Mouse (Mus musculus) thymus, adult 2 months (tissue): ENCODE measurements around the gene Gm20696. TPM values are rescaled to one million over a fixed set of nuclear protein-coding genes. Genes with fewer than 3 reads are reported as not detected.

Source experiments
- DNase-seq: peaks from one replicate; pipeline ENCODE4 v3.0.0; 2021
- H3K27ac ChIP-seq: fragments of 200-500 bp; 2 replicates; pipeline ENCODE4 v1.5.1; 2012; ENCODE audit warnings: low read length, control low read depth; ENCODE audit not compliant: control insufficient read depth, insufficient read depth
- H3K27me3 ChIP-seq: fragments of 200-500 bp; 2 replicates; pipeline ENCODE4 v1.6.1; 2012; ENCODE audit warnings: mild to moderate bottlenecking, low read length, moderate library complexity, mixed read lengths; ENCODE audit not compliant: control insufficient read depth, insufficient read depth
- H3K36me3 ChIP-seq: fragments of 200-500 bp; 2 replicates; pipeline ENCODE4 v1.6.1; 2012; ENCODE audit warnings: mild to moderate bottlenecking, low read length, moderate library complexity; ENCODE audit not compliant: control insufficient read depth, insufficient read depth
- H3K4me1 ChIP-seq: fragments of 200-500 bp; replicated peaks from 2 replicates; pipeline ENCODE4 v1.6.1; 2012; ENCODE audit warnings: low read length; ENCODE audit not compliant: control insufficient read depth, insufficient read depth
- H3K4me3 ChIP-seq: fragments of 200-500 bp; 2 replicates; pipeline ENCODE4 v1.5.1; 2012; ENCODE audit warnings: mild to moderate bottlenecking, low read length, control low read depth, moderate library complexity; ENCODE audit not compliant: control insufficient read depth, insufficient read depth
- CTCF ChIP-seq: fragments of 200-500 bp; IDR thresholded peaks from 2 replicates; pipeline ENCODE4 v1.5.1; 2012; ENCODE audit warnings: mild to moderate bottlenecking, control low read depth, low read length, moderate library complexity, borderline replicate concordance; ENCODE audit not compliant: control insufficient read depth, poor library complexity, insufficient read depth; ENCODE audit errors: extremely low read depth
- POLR2A ChIP-seq: fragments of 200-500 bp; IDR thresholded peaks from 2 replicates; pipeline ENCODE4 v1.6.1; 2012; ENCODE audit warnings: mild to moderate bottlenecking, low read length, control low read depth, moderate library complexity; ENCODE audit not compliant: control insufficient read depth, poor library complexity, insufficient read depth; ENCODE audit errors: extremely low read depth
- WGBS: fragments of 180-500 bp; shearing (Covaris S2); methylation state at CpG from one replicate; pipeline ENCODE4 v1.1.7; 2018; 5-methylcytosine and 5-hydroxymethylcytosine counted together
- polyA plus RNA-seq: library from polyadenylated mRNA; depleted of rRNA; stranded (reverse); fragments of >200 nt; gene quantifications from 2 replicates; pipeline ENCODE4 v1.2.3, GENCODE M21; 2012

Gm20696 gene
- polyA plus RNA-seq, 1 experiment, result 3.3 TPM

DNA sequence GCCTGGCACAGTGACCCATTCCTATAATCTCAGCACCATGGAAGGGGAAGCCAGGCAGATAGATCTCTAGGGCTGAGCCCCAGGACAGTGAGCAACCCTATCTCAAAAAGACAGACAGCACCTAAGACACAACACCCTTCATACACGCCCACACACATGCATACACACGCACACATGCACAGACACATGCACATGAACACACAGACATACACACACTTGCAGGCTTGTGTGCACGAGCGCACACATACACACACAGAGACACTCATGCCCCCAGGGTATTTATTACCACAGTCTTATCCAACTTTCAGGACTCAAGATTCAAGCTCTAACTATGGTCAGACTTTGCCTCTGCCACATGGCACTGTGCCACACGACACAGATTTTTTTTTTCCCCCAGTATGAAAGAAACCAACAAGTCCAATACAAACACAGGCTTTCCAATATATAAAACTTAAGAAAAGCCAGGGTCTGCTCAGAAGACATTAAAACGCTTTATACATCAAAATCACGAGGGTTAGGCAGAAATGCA, 182.3 kb downstream of the Gm20696 start:
- WGBS, result 90% methylated on average over 7 of the region's 7 CpGs
- Histone ChIP-seq H3K27ac (no peak overlapping the region), H3K4me1 (peaks cover 21% of the 10 kb centered on the region), H3K27me3 (no peaks in the 10 kb centered on the region), H3K36me3 (no peaks in the 10 kb centered on the region), H3K4me3 (no peak overlapping the region)
- TF ChIP-seq POLR2A (no peak), CTCF (no peak)
- no peak for DNase-seq

DNA sequence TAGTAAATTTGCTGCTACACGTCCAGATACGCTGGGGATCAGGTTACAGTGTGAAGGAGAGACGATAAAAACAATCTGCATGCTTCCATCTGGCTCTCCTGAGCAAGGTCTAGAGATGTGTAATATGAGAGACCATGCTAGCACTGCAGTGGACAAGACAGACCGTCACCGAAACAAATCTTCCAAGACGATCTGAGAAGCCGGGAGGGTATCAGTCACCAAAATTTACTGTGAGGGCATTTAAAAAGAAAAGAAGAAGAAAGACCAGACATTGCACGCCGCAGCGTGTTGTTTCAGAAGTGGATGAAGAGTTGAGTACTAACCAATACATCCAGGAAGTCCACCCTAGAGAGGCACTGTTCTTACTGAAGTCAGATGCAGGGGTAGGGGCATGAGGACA, 183.0 kb downstream of the Gm20696 start:
- Histone ChIP-seq H3K4me1 (peaks cover 21% of the 10 kb centered on the region), H3K4me3 (no peak overlapping the region), H3K27me3 (no peaks in the 10 kb centered on the region), H3K27ac (no peak overlapping the region), H3K36me3 (no peaks in the 10 kb centered on the region)
- DNase-seq, result no peak
- 94% methylated on average over 10 of the region's 10 CpGs for WGBS
- TF ChIP-seq CTCF, result no peak
- no peak for TF ChIP-seq POLR2A

- DNase-seq, result no peak
- TF ChIP-seq POLR2A (no peak), CTCF (no peak)
- H3K27me3 ChIP-seq, result no peaks in the 10 kb centered on the region
- no peak overlapping the region for H3K27ac ChIP-seq
- no peak overlapping the region for H3K4me3 ChIP-seq
- WGBS, result 92% methylated on average over 7 of the region's 7 CpGs
- H3K4me1 ChIP-seq, result peaks cover 19% of the 10 kb centered on the region
- H3K36me3 ChIP-seq, result no peaks in the 10 kb centered on the region
These were observed 185.0 kb downstream of the Gm20696 start for GRCm38 (mm10) chr6:99481568-99481967.

GRCm38 (mm10) chr6:99478873-99479650, 187.5 kb downstream of the Gm20696 start:
- TF ChIP-seq CTCF (no peak), POLR2A (no peak)
- H3K27me3 ChIP-seq, result no peaks in the 10 kb centered on the region
- no peak overlapping the region for H3K27ac ChIP-seq
- no peak overlapping the region for H3K4me3 ChIP-seq
- no peak for DNase-seq
- H3K4me1 ChIP-seq, result peaks cover 2% of the 10 kb centered on the region; the same call in 1 of the 2 replicates
- WGBS, result 94% methylated on average over 13 of the region's 13 CpGs
- no peaks in the 10 kb centered on the region for H3K36me3 ChIP-seq

DNA sequence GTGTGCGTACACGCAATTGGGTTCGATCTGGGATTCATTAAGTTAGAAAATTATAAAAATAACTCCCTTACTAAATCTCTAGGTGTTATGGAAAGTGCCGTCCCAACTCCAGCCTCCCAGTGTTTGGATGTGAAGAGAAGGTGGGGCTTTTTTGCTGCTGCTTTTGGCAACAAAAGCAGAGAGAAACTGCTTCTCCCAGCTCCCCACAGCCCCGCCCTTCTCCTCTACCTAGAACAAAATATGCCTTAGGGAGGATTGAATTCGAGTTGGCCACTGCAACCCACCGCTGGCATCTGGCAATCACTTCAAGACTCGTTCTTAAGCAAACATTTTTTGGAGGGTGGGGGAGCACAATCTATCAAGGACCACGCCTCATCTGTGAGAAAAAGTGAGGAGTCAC, 191.6 kb downstream of the Gm20696 start:
- H3K4me3 ChIP-seq, result no peak overlapping the region
- no peak for DNase-seq
- no peaks in the 10 kb centered on the region for H3K36me3 ChIP-seq
- no peaks in the 10 kb centered on the region for H3K4me1 ChIP-seq
- H3K27ac ChIP-seq, result no peak overlapping the region
- no peaks in the 10 kb centered on the region for H3K27me3 ChIP-seq
- WGBS, result 93% methylated on average over 9 of the region's 9 CpGs
- TF ChIP-seq POLR2A (no peak), CTCF (no peak)

DNA sequence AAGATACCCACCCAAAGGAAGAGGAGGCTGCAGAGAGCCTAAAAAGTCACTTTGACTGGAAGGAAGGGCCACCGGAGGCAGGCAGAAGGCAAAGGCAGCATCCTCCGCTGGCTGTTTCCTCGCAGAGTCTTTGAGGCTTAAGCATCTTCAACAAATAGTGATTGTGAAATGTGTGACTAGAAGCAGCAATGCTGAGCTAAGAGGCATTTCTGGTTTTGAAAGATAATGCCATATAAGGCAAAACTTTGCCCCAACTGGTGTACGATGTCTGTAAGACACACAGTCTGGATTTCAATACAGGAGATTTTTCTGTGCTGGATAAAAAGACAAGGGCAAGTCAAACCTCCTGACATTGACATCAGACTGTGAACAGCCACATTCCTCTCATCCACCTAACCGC, 195.7 kb downstream of the Gm20696 start:
- Histone ChIP-seq H3K27me3 (no peaks in the 10 kb centered on the region), H3K27ac (no peak overlapping the region), H3K4me3 (no peak overlapping the region), H3K4me1 (no peaks in the 10 kb centered on the region), H3K36me3 (no peaks in the 10 kb centered on the region)
- TF ChIP-seq CTCF (no peak), POLR2A (no peak)
- DNase-seq, result no peak
- 82% methylated on average over 5 of the region's 5 CpGs for WGBS

DNA sequence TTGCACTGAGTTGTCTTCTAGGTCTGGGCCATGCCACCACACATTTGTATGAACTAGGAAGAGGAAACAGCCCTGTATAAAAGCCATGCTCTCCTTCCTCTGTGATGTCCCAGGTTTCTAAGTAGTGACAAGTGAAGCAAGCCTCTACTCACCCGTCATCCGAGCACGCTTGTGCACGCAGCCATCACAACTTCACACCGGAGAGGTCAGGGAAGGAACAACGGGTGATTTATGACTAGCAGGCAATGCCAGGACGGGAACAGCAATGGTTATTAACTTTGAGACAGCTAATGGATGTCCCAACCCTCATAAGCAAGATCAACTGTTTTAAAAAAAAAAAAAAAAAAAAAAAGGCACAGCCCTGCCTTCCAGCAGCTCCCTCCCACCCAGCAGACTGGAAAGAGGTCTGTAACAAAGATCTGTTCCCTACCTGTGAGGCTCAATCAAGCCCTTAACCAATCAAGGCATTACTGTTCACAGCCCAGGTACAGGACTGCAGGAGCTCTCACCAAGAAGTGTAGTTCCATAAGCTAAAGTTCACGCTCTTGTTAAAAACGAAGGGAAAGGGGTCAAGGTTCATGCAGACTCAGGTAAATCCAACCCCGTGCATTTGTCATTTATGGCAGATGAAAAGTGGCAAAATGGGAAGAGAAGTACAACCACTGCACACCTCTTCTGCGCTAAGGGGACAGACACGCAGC, 197.3 kb downstream of the Gm20696 start:
- no peak overlapping the region for H3K27ac ChIP-seq
- no peak overlapping the region for H3K4me3 ChIP-seq
- no peaks in the 10 kb centered on the region for H3K27me3 ChIP-seq
- 97% methylated on average over 12 of the region's 12 CpGs for WGBS
- no peak for DNase-seq
- peaks cover 9% of the 10 kb centered on the region for H3K4me1 ChIP-seq
- H3K36me3 ChIP-seq, result no peaks in the 10 kb centered on the region
- no peak for TF ChIP-seq POLR2A
- TF ChIP-seq CTCF, result no peak
